Mouse (Mus musculus): Measurements from ENCODE around the gene Dcaf7.

GRCm38 (mm10) chr11:106045780-106046179, 9.1 kb downstream of the Dcaf7 start:
- TF ChIP-seq MAX (IDR thresholded peaks at IDR 0.05; ENCODE audit: low read length) (no peak), MYC (IDR thresholded peaks at IDR 0.05; ENCODE audit: low read depth, low read length) (no peak), CTCF (conservative IDR thresholded peaks at IDR 0.05 in 1 of 2, IDR thresholded peaks at IDR 0.05 in 1 of 2; ENCODE audit: low read depth in 2 of 2, low read length in 2 of 2) (no peak), HCFC1 (IDR thresholded peaks at IDR 0.05; ENCODE audit: low read depth, low read length) (no peak), ZC3H11A (IDR thresholded peaks at IDR 0.05; ENCODE audit: low read depth, low read length) (no peak), KAT2A (IDR thresholded peaks at IDR 0.05; ENCODE audit: insufficient replicate concordance, low read length) (no peak)

Measured in CH12.LX (cell line).